Mouse (Mus musculus) liver, embryonic 15.5 days (tissue): ENCODE data around the gene Smarca2. TPM values are rescaled to one million over a fixed set of nuclear protein-coding genes. Genes with fewer than 3 reads are reported as not detected.

Experiments used
- ATAC-seq: fragments of 200-750 bp; cut with Nextera tagmentation; 2 replicates; pipeline ENCODE4 v1.8.0; 2017; ENCODE audit warnings: moderate number of reproducible peaks, mild to moderate bottlenecking, moderate library complexity; ENCODE audit not compliant: insufficient read depth
- H3K27ac ChIP-seq: fragments of 300-500 bp; sonication (generic); replicated peaks from 2 replicates; pipeline ENCODE4 v1.5.1; 2015; ENCODE audit warnings: mild to moderate bottlenecking, inconsistent platforms
- H3K27me3 ChIP-seq: fragments of 300-500 bp; sonication (generic); 2 replicates; pipeline ENCODE4 v1.6.1; 2015; ENCODE audit warnings: mild to moderate bottlenecking, inconsistent platforms
- H3K36me3 ChIP-seq: fragments of 300-500 bp; sonication (generic); replicated peaks from 2 replicates; pipeline ENCODE4 v1.6.1; 2015; ENCODE audit warnings: moderate library complexity, mild to moderate bottlenecking, inconsistent platforms
- H3K4me1 ChIP-seq: fragments of 300-500 bp; sonication (generic); replicated peaks from 2 replicates; pipeline ENCODE4 v1.6.1; 2015; ENCODE audit warnings: inconsistent platforms
- H3K4me2 ChIP-seq: fragments of 300-500 bp; sonication (generic); 2 replicates; pipeline ENCODE4 v1.6.1; 2015; ENCODE audit warnings: moderate library complexity, mild to moderate bottlenecking, inconsistent platforms
- H3K4me3 ChIP-seq: fragments of 300-500 bp; sonication (generic); replicated peaks from 2 replicates; pipeline ENCODE4 v1.5.1; 2015; ENCODE audit warnings: mild to moderate bottlenecking, inconsistent platforms
- H3K9ac ChIP-seq: fragments of 300-500 bp; sonication (generic); 2 replicates; pipeline ENCODE4 v1.6.1; 2015; ENCODE audit warnings: moderate library complexity, mild to moderate bottlenecking, inconsistent platforms
- H3K9me3 ChIP-seq: fragments of 300-500 bp; sonication (generic); replicated peaks from 2 replicates; pipeline ENCODE4 v1.6.1; 2016; ENCODE audit warnings: inconsistent platforms
- WGBS: fragments of 180-500 bp; shearing (Covaris S2); methylation state at CpG from one replicate; pipeline ENCODE4 v1.1.7; 2015; ENCODE audit warnings: mixed read lengths; ENCODE audit not compliant: insufficient replicate concordance; 5-methylcytosine and 5-hydroxymethylcytosine counted together
- polyA plus RNA-seq: library from polyadenylated mRNA; unstranded; fragments of >200 nt; fragmentation: Nextera tagmentation; extraction: Ambion mirVana; gene quantifications from 2 replicates; pipeline ENCODE4 v1.2.1, GENCODE M21; 2015

Smarca2 gene
- polyA plus RNA-seq, 1 experiment from 2014 or later, result 3.7 TPM

GRCm38 (mm10) chr19:26697107-26697506, 92.3 kb downstream of the Smarca2 start:
- 62% methylated on average over 4 of the region's 4 CpGs for WGBS
- H3K27ac ChIP-seq, result no peak overlapping the region

DNA sequence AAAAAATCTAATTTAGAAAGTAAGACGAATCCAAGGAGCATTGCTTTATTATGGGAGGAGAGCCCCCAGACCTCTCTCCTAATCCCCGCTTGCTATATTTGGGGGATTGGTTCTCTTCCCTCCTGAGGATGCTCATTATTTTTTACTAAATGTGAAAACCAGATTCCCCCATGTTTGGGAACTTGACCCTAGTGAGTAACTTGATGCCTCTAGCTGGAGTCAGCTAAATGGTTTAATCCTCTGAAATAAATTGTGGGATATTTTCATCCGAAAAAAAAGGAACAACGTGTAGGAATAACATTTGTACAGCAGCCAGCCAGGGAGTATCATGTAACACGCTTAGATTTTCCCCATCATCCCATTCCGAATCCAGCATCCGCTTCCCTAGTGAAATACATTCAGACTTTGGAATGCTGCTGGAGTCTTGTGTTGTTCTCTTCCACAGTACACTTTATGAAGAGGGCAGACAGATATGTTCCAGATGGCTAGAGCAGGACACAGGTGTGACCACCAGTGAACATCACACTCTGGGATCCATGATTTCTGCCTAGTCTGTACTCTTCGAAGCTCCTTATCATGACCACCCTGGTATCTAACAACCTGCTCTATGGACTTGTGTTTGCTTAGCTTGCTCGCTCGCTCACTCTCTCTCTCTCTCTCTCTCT, 99.8 kb downstream of the Smarca2 start:
- no peak overlapping the region for H3K4me2 ChIP-seq
- no peak overlapping the region for H3K4me3 ChIP-seq
- no peak overlapping the region for H3K9ac ChIP-seq
- H3K9me3 ChIP-seq, result no peaks in the 10 kb centered on the region
- peaks cover 10% of the 10 kb centered on the region for H3K4me1 ChIP-seq
- 72% methylated on average over 10 of the region's 10 CpGs for WGBS
- no peaks in the 10 kb centered on the region for H3K27me3 ChIP-seq
- H3K27ac ChIP-seq, result no peak overlapping the region
- H3K36me3 ChIP-seq, result no peaks in the 10 kb centered on the region
- no peak for ATAC-seq

More at GRCm38 (mm10) chr19:26697107-26697506, 92.3 kb downstream of the Smarca2 start:
- Histone ChIP-seq H3K4me3 (no peak overlapping the region), H3K9me3 (no peaks in the 10 kb centered on the region), H3K27me3 (no peaks in the 10 kb centered on the region), H3K4me2 (no peak overlapping the region), H3K36me3 (0 out of 2 replicates have a peak, but pooled peaks cover 5% of the 10 kb centered on the region), H3K4me1 (no peaks in the 10 kb centered on the region), H3K9ac (no peak overlapping the region)
- no peak for ATAC-seq

DNA sequence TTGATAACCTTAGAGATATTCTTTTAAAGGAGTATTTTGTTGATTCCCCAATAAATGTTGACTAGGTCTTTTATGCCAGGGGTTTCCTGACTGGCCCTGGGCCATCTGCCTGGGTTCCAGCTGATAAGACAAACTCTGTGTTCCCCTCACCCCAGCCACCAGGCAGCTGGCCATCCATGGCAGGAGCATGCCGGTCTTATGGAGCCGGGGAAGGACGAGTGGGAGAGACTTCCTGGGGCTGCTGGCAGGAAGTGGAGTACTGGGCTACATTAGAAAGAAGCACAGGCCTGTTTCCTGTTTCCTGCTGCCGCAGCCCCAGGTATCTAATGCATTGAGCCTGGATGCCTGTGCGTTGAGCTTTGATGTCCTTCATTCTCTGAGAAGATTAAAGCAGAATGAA, 102.1 kb downstream of the Smarca2 start:
- H3K4me1 ChIP-seq, result peaks cover 10% of the 10 kb centered on the region
- no peak overlapping the region for H3K27ac ChIP-seq
- no peak for ATAC-seq
- 25% methylated on average over 5 of the region's 5 CpGs for WGBS
- no peak overlapping the region for H3K4me2 ChIP-seq
- no peaks in the 10 kb centered on the region for H3K9me3 ChIP-seq
- H3K36me3 ChIP-seq, result no peaks in the 10 kb centered on the region
- no peak overlapping the region for H3K4me3 ChIP-seq
- no peak overlapping the region for H3K9ac ChIP-seq
- no peaks in the 10 kb centered on the region for H3K27me3 ChIP-seq

DNA sequence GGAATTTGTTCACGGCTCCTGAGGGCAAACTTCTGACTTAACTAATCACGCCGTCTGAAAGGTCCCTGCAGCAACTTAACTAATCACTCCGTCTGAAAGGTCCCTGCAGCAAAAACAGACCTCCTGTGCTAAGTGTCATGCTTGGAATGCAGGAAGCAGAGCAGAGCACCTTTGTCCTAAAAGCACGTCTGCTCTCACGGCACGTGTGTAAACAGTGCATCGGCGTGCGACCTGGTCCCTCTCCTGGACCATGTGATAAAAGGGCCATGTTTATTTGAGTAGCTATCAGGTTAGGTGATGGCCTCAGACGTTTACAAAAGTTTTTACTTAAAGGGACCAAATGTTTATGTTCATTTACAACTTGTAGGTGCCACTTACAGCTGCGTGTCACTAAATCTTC, 104.2 kb downstream of the Smarca2 start:
- H3K36me3 ChIP-seq, result no peaks in the 10 kb centered on the region
- H3K4me1 ChIP-seq, result peaks cover 10% of the 10 kb centered on the region
- no peak overlapping the region for H3K4me3 ChIP-seq
- no peak for ATAC-seq
- H3K9ac ChIP-seq, result no peak overlapping the region
- no peak overlapping the region for H3K27ac ChIP-seq
- no peaks in the 10 kb centered on the region for H3K27me3 ChIP-seq
- no peak overlapping the region for H3K4me2 ChIP-seq
- H3K9me3 ChIP-seq, result no peaks in the 10 kb centered on the region
- 61% methylated on average over 12 of the region's 12 CpGs for WGBS

DNA sequence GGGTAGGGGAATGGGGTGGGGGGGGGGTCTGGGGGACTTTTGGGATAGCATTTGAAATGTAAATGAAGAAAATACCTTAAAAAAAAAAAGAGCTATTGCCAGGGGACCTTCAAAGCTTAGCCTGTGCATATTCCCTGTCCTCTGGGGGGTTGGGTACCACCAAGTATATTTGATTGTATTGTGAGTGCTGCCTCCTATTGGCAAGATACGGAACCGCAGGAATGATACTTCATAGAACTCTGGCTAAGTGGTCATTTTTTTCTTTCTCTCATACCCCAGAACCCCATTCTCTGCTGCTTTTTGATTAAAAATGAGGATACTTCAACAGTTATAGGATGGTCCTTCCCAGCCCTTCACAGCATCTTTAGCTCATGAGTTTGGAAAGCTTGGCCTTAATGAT, 106.4 kb downstream of the Smarca2 start:
- H3K9ac ChIP-seq, result no peak overlapping the region
- ATAC-seq, result no peak
- no peak overlapping the region for H3K4me2 ChIP-seq
- H3K9me3 ChIP-seq, result no peaks in the 10 kb centered on the region
- H3K27me3 ChIP-seq, result no peaks in the 10 kb centered on the region
- H3K27ac ChIP-seq, result no peak overlapping the region
- no peak overlapping the region for H3K4me3 ChIP-seq
- peaks cover 10% of the 10 kb centered on the region for H3K4me1 ChIP-seq
- no peaks in the 10 kb centered on the region for H3K36me3 ChIP-seq
- WGBS, result 23% methylated on average over 2 of the region's 2 CpGs

DNA sequence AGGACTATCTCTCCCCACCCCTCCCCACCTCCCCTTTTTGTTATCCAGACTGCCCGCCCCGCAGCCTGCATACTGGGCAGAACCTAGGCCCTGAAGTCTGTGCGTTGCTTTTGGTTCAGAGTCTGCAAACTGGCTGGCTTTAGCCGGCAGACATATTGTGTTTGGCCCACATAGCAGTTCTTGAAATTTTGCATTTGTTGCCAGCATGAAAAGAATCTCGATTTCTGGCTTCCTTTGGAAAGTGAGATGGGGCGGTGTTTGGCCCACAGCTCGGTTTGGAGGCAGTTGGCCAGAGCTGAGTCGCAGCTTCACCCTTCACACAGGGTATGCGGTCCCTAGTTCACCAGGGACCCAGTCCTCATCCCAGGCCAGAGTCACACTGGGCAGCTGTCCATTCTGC, 111.4 kb downstream of the Smarca2 start:
- H3K4me1 ChIP-seq, result no peaks in the 10 kb centered on the region
- H3K27ac ChIP-seq, result no peak overlapping the region
- no peak for ATAC-seq
- WGBS, result 71% methylated on average over 9 of the region's 9 CpGs
- H3K9me3 ChIP-seq, result no peaks in the 10 kb centered on the region
- H3K4me2 ChIP-seq, result no peak overlapping the region
- H3K4me3 ChIP-seq, result no peak overlapping the region
- no peaks in the 10 kb centered on the region for H3K27me3 ChIP-seq
- no peak overlapping the region for H3K9ac ChIP-seq
- H3K36me3 ChIP-seq, result no peaks in the 10 kb centered on the region

GRCm38 (mm10) chr19:26718221-26718620, 113.4 kb downstream of the Smarca2 start:
- ATAC-seq, result no peak
- no peak overlapping the region for H3K9ac ChIP-seq
- 48% methylated on average over 6 of the region's 6 CpGs for WGBS
- no peaks in the 10 kb centered on the region for H3K36me3 ChIP-seq
- no peak overlapping the region for H3K4me3 ChIP-seq
- no peak overlapping the region for H3K4me2 ChIP-seq
- no peak overlapping the region for H3K27ac ChIP-seq
- no peaks in the 10 kb centered on the region for H3K27me3 ChIP-seq
- no peaks in the 10 kb centered on the region for H3K9me3 ChIP-seq
- no peaks in the 10 kb centered on the region for H3K4me1 ChIP-seq

- ATAC-seq, result no peak
- H3K4me3 ChIP-seq, result no peak overlapping the region
- H3K36me3 ChIP-seq, result no peaks in the 10 kb centered on the region
- H3K9ac ChIP-seq, result no peak overlapping the region
- no peaks in the 10 kb centered on the region for H3K9me3 ChIP-seq
- no peaks in the 10 kb centered on the region for H3K27me3 ChIP-seq
- H3K4me2 ChIP-seq, result no peak overlapping the region
- 73% methylated on average over 7 of the region's 7 CpGs for WGBS
- no peak overlapping the region for H3K27ac ChIP-seq
- H3K4me1 ChIP-seq, result no peaks in the 10 kb centered on the region
Observed at GRCm38 (mm10) chr19:26719161-26719560, 114.3 kb downstream of the Smarca2 start.

DNA sequence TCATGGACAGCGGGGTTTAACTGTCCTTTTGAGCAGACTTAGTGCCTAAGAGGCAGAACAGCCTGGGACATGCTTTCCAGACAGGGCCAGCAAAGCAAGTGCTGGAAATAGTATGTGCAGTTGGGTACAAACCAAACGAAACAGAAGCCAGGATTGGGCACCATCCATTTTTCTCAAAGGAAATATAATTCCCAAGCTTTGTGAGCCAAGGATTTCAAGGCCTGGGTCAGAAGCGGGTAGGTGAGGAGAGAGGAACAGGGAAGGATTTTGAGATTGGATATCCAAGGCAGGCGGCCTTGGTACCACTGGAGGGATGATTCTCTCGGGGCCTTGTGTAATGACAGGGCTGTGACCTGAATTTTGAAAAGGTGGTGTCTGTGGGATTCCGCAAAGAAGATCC, 116.9 kb downstream of the Smarca2 start:
- 67% methylated on average over 6 of the region's 6 CpGs for WGBS
- Histone ChIP-seq H3K27me3 (no peaks in the 10 kb centered on the region), H3K36me3 (no peaks in the 10 kb centered on the region)

DNA sequence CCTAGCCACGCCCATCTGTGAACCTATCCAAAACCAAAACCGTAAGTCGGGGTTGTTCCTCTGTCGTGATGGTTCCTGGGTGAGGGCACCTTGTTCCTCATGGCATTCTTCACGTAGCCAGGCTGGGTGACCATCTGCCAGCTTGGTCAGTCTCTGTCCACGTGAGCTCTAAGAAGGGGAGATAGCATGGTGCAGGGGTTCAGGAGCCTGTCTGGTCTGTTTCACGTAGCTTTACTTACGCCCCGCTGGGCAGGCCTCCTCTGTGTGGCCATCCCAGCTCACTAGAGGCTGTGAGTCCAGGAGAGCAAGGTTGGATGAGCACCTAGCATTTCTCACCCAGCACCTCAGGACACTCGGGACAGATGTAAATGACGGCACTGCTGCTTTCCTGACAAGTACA, 119.0 kb downstream of the Smarca2 start:
- H3K4me2 ChIP-seq, result no peak overlapping the region
- H3K36me3 ChIP-seq, result no peaks in the 10 kb centered on the region
- H3K4me1 ChIP-seq, result no peaks in the 10 kb centered on the region
- no peak overlapping the region for H3K27ac ChIP-seq
- WGBS, result 76% methylated on average over 11 of the region's 11 CpGs
- no peak overlapping the region for H3K4me3 ChIP-seq
- no peaks in the 10 kb centered on the region for H3K27me3 ChIP-seq
- H3K9me3 ChIP-seq, result no peaks in the 10 kb centered on the region
- ATAC-seq, result no peak
- no peak overlapping the region for H3K9ac ChIP-seq

More for the DNA sequence above, 116.9 kb downstream of the Smarca2 start:
- no peak overlapping the region for H3K27ac ChIP-seq
- H3K9ac ChIP-seq, result no peak overlapping the region
- no peaks in the 10 kb centered on the region for H3K4me1 ChIP-seq
- H3K4me2 ChIP-seq, result no peak overlapping the region
- H3K4me3 ChIP-seq, result no peak overlapping the region
- no peak for ATAC-seq
- no peaks in the 10 kb centered on the region for H3K9me3 ChIP-seq

DNA sequence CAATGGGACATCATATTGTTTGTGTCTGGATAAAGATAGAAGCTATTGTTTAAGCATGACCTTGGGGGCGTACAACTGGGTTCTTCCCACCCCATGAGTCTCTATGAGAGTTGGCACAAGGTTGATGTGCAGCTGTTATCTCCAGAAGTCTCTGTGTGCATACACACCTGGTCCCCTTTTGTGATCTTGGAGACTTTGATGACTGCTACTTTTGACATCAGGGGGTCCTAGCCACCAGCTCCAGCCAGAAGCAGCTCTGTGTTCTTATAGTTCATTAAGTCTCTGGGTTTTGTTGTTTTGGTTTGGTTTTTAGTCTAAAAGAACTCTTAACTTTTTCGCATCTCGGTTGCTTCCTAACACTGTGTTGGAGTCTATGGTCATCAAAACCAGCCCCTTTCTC, 119.8 kb downstream of the Smarca2 start:
- H3K4me3 ChIP-seq, result no peak overlapping the region
- WGBS, result 71% methylated on average over 3 of the region's 3 CpGs
- no peak overlapping the region for H3K4me2 ChIP-seq
- H3K27me3 ChIP-seq, result no peaks in the 10 kb centered on the region
- H3K4me1 ChIP-seq, result no peaks in the 10 kb centered on the region
- no peaks in the 10 kb centered on the region for H3K9me3 ChIP-seq
- no peak overlapping the region for H3K27ac ChIP-seq
- H3K36me3 ChIP-seq, result no peaks in the 10 kb centered on the region
- ATAC-seq, result no peak
- H3K9ac ChIP-seq, result no peak overlapping the region

DNA sequence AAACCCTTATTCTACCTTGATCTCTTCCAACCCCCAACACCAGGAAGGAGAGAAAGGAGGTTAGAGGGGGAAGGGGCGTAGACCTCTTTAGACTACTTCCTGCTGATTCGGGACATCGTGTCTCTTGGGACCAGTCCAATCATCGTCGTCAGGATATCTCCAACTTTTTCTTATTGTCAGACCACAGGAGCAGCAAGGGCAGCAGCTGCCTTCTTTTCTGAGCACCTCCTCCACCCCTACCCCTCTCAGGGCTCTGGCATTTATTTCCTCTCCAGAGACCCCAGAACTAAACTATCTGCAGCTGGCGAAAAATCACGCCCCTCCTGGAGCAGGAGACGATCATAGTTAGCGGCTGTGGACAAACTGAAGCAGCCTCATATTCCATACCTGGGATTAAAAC, 122.9 kb downstream of the Smarca2 start:
- Histone ChIP-seq H3K27me3 (no peaks in the 10 kb centered on the region), H3K9ac (no peak overlapping the region), H3K9me3 (no peaks in the 10 kb centered on the region), H3K27ac (no peak overlapping the region), H3K4me2 (no peak overlapping the region), H3K4me3 (no peak overlapping the region), H3K36me3 (no peaks in the 10 kb centered on the region), H3K4me1 (no peaks in the 10 kb centered on the region)
- no peak for ATAC-seq
- 56% methylated on average over 9 of the region's 9 CpGs for WGBS
